Mouse (Mus musculus) heart, postnatal 36 days (tissue): ENCODE measurements around the gene Kif26a. TPM values are rescaled to one million over a fixed set of nuclear protein-coding genes. Genes with fewer than 3 reads are reported as not detected.
A peak's percentile ranks its signal among the peaks of the same experiment; 100 is the strongest.

Source experiments
- DNase-seq, 2 experiments: peaks; one replicate each; pipeline ENCODE4 v3.0.0; 2021 to 2022
- intact Hi-C: fragments of 180-260 bp; cut with DNase I; formaldehyde crosslinking; loops from one replicate; pipeline ENCODE4 v1.15.1; 2025
- total RNA-seq, 2 experiments: library from RNA; stranded (reverse); gene quantifications; 2 replicates each; pipeline ENCODE4 v1.2.3; 2021

Gene Kif26a
- total RNA-seq, 2 experiments from 2014 or later: 13.8 to 15.5 TPM

- DNase-seq: no peak
- intact Hi-C loops: no loop called here
Measured at GRCm38 (mm10) chr12:112129300-112129856, 16.6 kb upstream of the Kif26a start.

GRCm38 (mm10) chr12:112130161-112130860, 15.7 kb upstream of the Kif26a start:
- intact Hi-C loops: no loop called here
- DNase-seq: peak; percentile 58 to 65

- no peak for DNase-seq
- intact Hi-C loops: no loop called here
Measured at GRCm38 (mm10) chr12:112130957-112131356, 15.1 kb upstream of the Kif26a start.

- intact Hi-C loops: loop anchor here (1.0 kb wide), 2 partner anchors 27 to 63 kb away; no protein-coding TSS in a partner anchor
- DNase-seq: peak; percentile 57 to 60
Measured at GRCm38 (mm10) chr12:112140231-112140630, 5.8 kb upstream of the Kif26a start.

- intact Hi-C loops: loop anchor here (1.0 kb wide), 2 partner anchors 27 to 63 kb away; no protein-coding TSS in a partner anchor
- no peak for DNase-seq
Measured at GRCm38 (mm10) chr12:112140745-112141144, 5.3 kb upstream of the Kif26a start.

- DNase-seq: peak; percentile 42 to 62
- intact Hi-C loops: no loop called here
Measured at GRCm38 (mm10) chr12:112141300-112141699, 4.7 kb upstream of the Kif26a start.

GRCm38 (mm10) chr12:112143116-112143832, 2.7 kb upstream of the Kif26a start:
- intact Hi-C loops: no loop called here

GRCm38 (mm10) chr12:112143833-112144201, 2.2 kb upstream of the Kif26a start:
- intact Hi-C loops: no loop called here
- DNase-seq: no peak

More at GRCm38 (mm10) chr12:112143116-112143832, 2.7 kb upstream of the Kif26a start:
- DNase-seq: no peak

GRCm38 (mm10) chr12:112144377-112145115, 1.5 kb upstream of the Kif26a start:
- intact Hi-C loops: loop anchor here (1.0 to 5.0 kb wide), 7 partner anchors 56 to 399 kb away; no protein-coding TSS in a partner anchor
- DNase-seq: no peak

- intact Hi-C loops: loop anchor here (1.0 to 5.0 kb wide), 7 partner anchors 55 to 398 kb away; no protein-coding TSS in a partner anchor
- peak; percentile 92 to 93 for DNase-seq
Measured at GRCm38 (mm10) chr12:112145211-112145874, 665 bp upstream of the Kif26a start.

GRCm38 (mm10) chr12:112147365-112147764, 1.4 kb downstream of the Kif26a start:
- peak in 1 of 2 experiments; percentile 37 for DNase-seq
- intact Hi-C loops: loop anchor here (5.0 kb wide), 2 partner anchors 130 to 195 kb away; no protein-coding TSS in a partner anchor

GRCm38 (mm10) chr12:112150011-112150410, 4.0 kb downstream of the Kif26a start:
- intact Hi-C loops: no loop called here
- no peak for DNase-seq

GRCm38 (mm10) chr12:112151244-112151979, 5.4 kb downstream of the Kif26a start:
- intact Hi-C loops: no loop called here
- DNase-seq: peak in 1 of 2 experiments; percentile 49

- no peak for DNase-seq
- intact Hi-C loops: no loop called here
Measured at GRCm38 (mm10) chr12:112151980-112152362, 6.0 kb downstream of the Kif26a start.

- intact Hi-C loops: no loop called here
Measured at GRCm38 (mm10) chr12:112153597-112153996, 7.6 kb downstream of the Kif26a start.

GRCm38 (mm10) chr12:112154476-112154875, 8.5 kb downstream of the Kif26a start:
- DNase-seq: no peak
- intact Hi-C loops: no loop called here

More at GRCm38 (mm10) chr12:112153597-112153996, 7.6 kb downstream of the Kif26a start:
- DNase-seq: no peak

GRCm38 (mm10) chr12:112155218-112156051, 9.4 kb downstream of the Kif26a start:
- peak in 1 of 2 experiments; percentile 50 for DNase-seq
- intact Hi-C loops: no loop called here

- intact Hi-C loops: no loop called here
- no peak for DNase-seq
Measured at GRCm38 (mm10) chr12:112156804-112157203, 10.8 kb downstream of the Kif26a start.
